Mouse (Mus musculus): ENCODE results near the gene Ttc25. TPM values are rescaled to one million over a fixed set of nuclear protein-coding genes. Genes with fewer than 3 reads are reported as not detected.

Gene Ttc25
- 0.63 TPM for polyA plus RNA-seq (2017; shearing (Covaris generic))

DNA sequence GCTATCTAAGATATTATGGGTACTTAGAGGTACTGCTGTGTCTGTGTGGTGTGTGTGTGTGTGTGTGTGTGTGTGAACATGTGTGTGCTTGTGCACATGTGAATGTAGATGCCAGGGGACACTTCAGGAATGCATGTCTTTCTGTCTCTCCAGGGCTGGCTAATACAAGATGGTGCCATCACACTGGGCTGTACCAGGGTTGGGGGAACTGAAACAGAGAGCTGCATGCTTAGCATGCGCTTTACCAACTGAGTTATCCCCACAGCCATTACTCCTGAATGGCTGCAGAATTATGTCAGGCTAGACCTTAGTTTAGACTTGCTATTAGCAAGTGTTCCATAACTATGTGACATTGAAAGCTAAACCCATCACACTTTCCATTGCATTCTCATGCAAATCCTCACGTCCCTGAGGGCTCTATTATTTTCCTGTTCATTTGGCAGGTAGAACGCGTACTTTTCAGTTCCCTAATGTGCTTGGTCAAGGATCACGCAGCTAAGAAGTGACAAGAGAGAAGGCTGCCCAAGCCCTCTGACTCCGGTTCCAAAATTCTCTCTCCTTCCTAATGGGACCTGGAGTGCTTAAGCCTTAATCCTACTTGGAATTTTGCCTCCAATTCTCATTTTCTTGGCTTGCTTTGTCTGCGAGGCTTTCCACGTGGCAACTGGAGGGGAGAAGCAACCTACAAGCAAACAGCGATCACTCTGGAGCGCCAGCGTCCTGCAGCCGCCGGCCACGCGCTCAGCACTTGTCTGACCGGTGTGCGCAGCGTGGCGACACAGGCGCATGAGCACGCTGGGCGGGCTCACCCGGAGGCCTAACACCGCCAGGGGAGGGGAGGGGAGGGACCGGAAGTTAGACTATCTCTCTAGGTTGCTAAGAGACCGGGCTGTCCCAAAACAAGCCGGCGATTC is at the start of gene Ttc25:
Ttc25 (plus strand) TSS at position 776 of the 914 bp plus-strand sequence.

DNA sequence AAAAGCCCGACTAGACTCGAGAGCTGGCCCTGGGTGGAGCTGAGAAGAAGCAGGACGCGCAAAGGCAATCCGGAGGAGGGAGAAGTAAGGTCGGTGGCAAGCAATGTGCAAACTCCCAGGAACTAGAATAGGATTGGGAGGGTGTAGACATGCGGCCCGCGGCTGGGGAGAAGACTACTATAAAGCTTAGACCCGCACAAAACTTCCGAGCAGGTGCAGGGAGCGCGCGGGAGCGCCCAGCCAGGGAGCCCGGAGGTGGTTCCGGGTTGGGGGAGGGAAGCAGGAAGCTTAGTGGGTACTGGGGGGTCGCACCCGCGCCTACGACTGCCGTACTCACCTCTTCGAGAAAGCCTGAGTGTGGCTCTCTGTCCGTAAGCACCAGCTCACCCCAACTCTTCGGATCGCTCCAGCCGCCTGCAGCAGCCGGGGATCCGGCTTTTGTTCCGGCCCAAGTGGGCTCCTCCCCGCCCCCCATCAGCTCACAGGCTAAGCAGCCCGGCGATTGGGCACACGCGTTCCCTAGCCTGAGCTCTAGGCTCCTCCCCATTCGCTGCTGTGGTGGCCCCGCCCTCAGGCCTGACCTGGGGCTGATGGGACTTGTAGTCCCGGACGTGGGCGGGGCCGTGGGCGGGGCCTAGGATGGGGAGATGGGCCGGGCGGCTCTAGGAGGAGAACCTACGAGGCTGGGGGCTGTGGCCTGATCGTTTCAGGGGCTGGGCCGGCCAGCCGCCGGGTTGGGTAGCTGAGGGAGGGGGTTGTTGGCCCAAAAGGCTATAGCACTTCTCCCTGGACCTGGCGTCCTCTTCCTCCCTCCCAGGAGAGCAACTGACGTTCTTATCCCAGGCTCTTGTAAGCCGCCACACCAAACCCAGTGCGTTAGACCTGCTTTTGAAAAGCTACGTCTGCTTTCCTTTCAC is 17.7 kb upstream of the Ttc25 start, which contains the start of gene Acly:
Acly (minus strand) TSS at position 543 of the 917 bp plus-strand sequence.

DNA sequence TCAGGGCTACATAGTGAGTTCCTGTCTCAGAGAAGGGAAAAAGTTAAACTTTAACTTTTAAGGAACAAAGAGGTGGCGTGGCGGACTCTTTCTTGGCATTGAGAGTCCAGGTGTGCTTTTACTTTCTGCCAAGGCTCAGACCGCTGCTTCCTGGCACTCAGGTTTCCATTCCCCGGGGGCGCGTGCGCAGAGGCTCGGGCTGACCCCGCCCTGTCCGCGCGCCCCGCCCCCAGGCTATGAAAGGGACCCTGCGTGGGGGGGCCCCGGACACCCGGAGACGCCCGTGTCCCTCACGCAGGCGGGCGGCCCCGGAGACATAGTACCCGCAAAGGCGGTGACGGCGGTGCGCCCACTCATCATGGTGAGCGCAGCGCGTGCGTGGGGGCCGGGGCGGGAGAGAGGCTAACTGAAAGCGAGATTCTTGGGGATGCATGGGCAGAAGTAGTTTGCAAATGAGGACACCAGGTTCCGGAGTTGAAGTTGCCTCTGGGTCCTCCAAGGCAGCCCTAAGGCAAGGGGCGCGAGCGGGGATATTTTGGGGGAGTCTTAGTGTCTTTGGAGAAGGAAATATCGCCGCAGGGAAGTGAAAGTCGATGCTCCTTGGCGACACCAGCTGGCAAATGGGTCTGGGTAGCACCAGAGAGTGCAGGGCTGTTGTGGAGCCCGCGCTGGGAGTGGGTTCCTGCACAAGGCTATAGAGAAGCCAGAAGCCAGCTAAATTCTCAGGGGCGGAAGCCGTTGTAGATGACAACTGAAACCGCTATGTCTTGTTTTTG is 29.5 kb downstream of the Ttc25 start, which contains the start of gene Cnp:
Cnp (plus strand) TSS at position 197 of the 776 bp plus-strand sequence.

DNA sequence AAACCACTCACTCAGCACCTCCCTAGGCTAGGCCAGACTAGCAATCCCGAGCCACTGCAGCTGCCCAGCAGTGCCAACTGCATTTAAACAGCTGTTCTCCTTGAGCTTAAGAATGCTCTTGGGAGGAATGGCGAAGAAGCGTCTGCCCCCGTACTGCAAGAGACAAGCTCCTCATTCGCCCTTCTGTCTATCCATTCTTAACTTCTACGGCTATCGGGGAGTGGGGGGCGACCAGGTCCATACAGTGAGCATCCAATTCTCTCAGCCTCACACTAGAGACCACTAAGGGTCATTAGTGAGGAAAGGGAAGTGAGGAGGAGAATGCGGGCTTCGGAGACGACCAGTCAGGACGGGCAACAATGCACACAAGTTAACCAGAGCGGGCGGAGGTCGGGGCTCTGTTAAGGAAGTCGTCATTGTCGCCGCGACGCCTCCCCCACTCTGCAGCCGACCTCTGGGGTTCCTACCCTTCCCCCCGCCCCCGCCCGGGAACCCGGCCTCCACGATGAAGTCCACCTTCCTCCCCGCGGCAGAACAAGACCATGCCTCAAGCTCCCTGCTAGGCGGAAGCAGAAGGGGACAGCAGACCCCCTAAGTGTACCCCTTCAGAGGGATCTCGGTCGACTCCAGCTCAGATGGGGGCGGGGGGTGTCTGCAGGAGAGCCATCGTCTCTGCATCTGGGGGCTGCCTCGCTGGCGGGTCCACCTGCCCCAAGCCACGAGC is 73.5 kb downstream of the Ttc25 start, which contains the start of gene Nkiras2:
Nkiras2 (plus strand) TSS at position 484 of the 724 bp plus-strand sequence.

DNA sequence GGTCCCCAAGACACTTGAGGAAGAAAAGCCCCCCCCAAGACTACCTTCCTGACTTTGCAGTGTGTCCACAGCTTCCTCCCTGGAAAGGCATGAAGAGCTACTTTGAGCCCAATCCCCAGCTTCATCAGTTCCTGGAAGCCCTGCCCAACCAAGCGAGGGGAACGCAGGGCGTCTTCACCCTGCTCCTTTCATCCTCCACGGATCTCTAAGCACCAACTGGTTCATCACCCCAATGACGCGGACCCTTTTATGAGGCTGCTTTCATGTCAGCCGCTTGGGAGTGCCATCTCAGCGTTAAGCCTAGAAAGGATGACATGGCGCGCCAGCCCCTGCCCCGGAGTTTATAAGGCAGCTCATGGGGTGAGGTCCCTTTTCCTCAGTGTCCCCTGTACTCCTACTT is 74.6 kb downstream of the Ttc25 start, which contains the start of gene Dnajc7:
Dnajc7 (minus strand) TSS at position 187 of the 400 bp plus-strand sequence.

Other genes starting within 250 kb of the Ttc25 start
- gene Eif1, start 225.7 kb upstream of the Ttc25 start, polyA plus RNA-seq (2017; shearing (Covaris generic)): 4,724 TPM
- not detected for gene Gast, start 211.2 kb upstream of the Ttc25 start, polyA plus RNA-seq (2017; shearing (Covaris generic))
- gene Hap1, start 189.5 kb upstream of the Ttc25 start, polyA plus RNA-seq (2017; shearing (Covaris generic)): 1.8 TPM
- gene Jup, start 147.8 kb upstream of the Ttc25 start, polyA plus RNA-seq (2017; shearing (Covaris generic)): 3.7 TPM
- not detected for gene P3h4, start 130.8 kb upstream of the Ttc25 start, polyA plus RNA-seq (2017; shearing (Covaris generic))
- gene Fkbp10, start 129.9 kb upstream of the Ttc25 start, polyA plus RNA-seq (2017; shearing (Covaris generic)): not detected
- 86.0 TPM for gene Nt5c3b, start 103.8 kb upstream of the Ttc25 start, polyA plus RNA-seq (2017; shearing (Covaris generic))
- gene Klhl10, start 103.7 kb upstream of the Ttc25 start, polyA plus RNA-seq (2017; shearing (Covaris generic)): not detected
- 5.5 TPM for gene Klhl11, start 72.9 kb upstream of the Ttc25 start, polyA plus RNA-seq (2017; shearing (Covaris generic))
- gene Acly, start 17.6 kb upstream of the Ttc25 start, polyA plus RNA-seq (2017; shearing (Covaris generic)): 201 TPM
- gene Cnp, start 29.3 kb downstream of the Ttc25 start, polyA plus RNA-seq (2017; shearing (Covaris generic)): 155 TPM
- gene Nkiras2, start 73.6 kb downstream of the Ttc25 start, polyA plus RNA-seq (2017; shearing (Covaris generic)): 13.6 TPM
- gene Dnajc7, start 74.6 kb downstream of the Ttc25 start, polyA plus RNA-seq (2017; shearing (Covaris generic)): 423 TPM
- 0.55 TPM for gene Zfp385c, start 146.8 kb downstream of the Ttc25 start, polyA plus RNA-seq (2017; shearing (Covaris generic))
- gene Dhx58, start 158.7 kb downstream of the Ttc25 start, polyA plus RNA-seq (2017; shearing (Covaris generic)): 12.3 TPM
- gene Kat2a, start 166.9 kb downstream of the Ttc25 start, polyA plus RNA-seq (2017; shearing (Covaris generic)): 38.6 TPM
- gene Hspb9, start 168.2 kb downstream of the Ttc25 start, polyA plus RNA-seq (2017; shearing (Covaris generic)): not detected
- gene Rab5c, start 192.6 kb downstream of the Ttc25 start, polyA plus RNA-seq (2017; shearing (Covaris generic)): 28.5 TPM
- 0.13 TPM for gene Kcnh4, start 214.3 kb downstream of the Ttc25 start, polyA plus RNA-seq (2017; shearing (Covaris generic))
- gene Hcrt, start 217.3 kb downstream of the Ttc25 start, polyA plus RNA-seq (2017; shearing (Covaris generic)): not detected
- gene Ghdc, start 225.3 kb downstream of the Ttc25 start, polyA plus RNA-seq (2017; shearing (Covaris generic)): 2.6 TPM